Mouse (Mus musculus) left cerebral cortex, adult 6 months (tissue): ENCODE results near the gene Nrtn. TPM values are rescaled to one million over a fixed set of nuclear protein-coding genes. Genes with fewer than 3 reads are reported as not detected.

Source experiments
- long read RNA-seq, 2 experiments: library from polyadenylated mRNA; unstranded; transcript quantifications; one replicate each; pipeline ENCODE4 v2.0.0; 2019 to 2020
- polyA plus RNA-seq: library from polyadenylated mRNA; unstranded; fragments of <200 nt; fragmentation: Nextera tagmentation; gene quantifications from 2 replicates; pipeline ENCODE4 v1.2.3, GENCODE M21; 2021

Gene Nrtn
- polyA plus RNA-seq: 3.3 and 6.1 TPM in 2 replicates
- long read RNA-seq, experiment 1, transcript Nrtn-201 (3 exons, 1,023 nt): major isoform, 5 of 5 reads
- long read RNA-seq, experiment 1, partial matches to known transcripts: 0 of 5 reads
- long read RNA-seq, experiment 1, other reads (novel, unspliced or antisense): 0 of 5 reads
- long read RNA-seq, experiment 2, partial matches to known transcripts: 2 of 6 reads
- long read RNA-seq, experiment 2, other reads (novel, unspliced or antisense): 0 of 6 reads

GRCm38 (mm10) chr17:56757416-56758123, at the start of gene Nrtn:
Gene Nrtn, minus strand, starts transcription at chr17:56757530.

DNA sequence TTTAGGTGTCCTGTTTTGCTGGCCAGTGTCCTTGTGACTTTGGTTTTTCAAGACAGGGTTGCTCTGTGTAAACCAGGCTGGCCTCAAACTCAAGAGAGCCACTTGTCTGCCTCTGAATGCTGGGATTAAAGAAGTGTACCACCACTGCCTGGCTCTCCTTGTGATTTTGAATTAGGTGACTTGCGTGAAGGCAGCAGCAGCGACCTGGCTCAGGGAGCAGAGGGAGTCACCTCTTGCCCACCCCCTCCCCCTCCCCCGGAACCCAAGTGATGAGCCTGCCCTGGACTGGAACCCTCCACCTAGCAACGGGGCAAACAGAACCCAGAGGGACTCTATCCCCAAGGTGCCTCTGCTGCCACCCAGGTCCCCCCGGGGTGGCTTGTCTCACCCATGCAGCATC, 12.6 kb upstream of the Nrtn start, which contains the start of gene Prr22:
Gene Prr22 (plus strand): TSS at position 301 of the 400 bp plus-strand sequence.

DNA sequence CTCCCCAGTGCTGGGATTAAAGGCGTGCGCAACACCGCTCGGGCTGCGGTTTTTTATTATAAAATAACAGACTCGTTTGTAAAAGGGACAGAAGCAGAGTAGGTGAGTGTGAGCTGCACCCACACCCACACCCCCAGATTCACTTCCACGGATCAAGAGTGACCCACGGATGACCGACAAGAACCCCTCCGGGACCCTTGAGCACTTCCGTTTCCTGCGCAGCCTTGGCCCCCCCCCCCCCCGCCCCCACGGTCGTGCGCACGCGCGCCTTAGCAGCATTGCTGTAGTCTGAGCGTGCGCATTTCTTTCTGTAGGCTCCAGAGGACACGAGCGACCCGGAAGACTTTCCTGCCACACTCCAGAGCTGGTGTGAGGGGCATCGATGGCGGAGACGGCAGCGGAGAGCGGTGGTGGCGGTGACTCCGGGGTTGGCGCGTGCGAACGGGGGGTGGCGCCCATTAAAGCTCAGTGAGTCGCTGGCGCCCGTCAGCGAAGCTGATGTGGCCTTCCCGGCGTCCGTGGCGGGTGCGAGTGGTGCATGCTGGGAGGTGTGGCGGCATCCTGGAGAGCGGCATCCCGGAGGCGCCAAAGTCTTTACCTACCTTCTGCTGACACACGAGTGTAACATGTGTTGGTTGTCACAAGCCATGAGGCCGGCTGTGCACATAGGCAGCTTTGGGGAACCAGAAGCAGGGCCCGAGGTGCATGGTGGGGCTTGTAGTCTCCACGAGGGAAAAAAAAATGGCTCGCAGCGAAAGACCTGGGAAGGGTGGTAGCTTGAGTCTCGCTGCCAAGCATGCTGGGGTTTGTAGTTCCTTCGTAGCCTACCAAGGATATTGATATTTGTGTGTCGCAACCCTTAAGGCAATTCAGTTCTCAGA, 7.4 kb upstream of the Nrtn start, which contains the start of gene Dus3l:
Gene Dus3l (plus strand): TSS at position 284 of the 881 bp plus-strand sequence.

GRCm38 (mm10) chr17:56717363-56718058, 39.8 kb downstream of the Nrtn start, which contains the start of the genes Ndufa11 and Vmac:
Gene Ndufa11, plus strand, starts transcription at chr17:56717767.
Gene Vmac, minus strand, starts transcription at chr17:56718022.

Other genes starting within 250 kb of the Nrtn start
- gene Znrf4, start 245.1 kb downstream of the Nrtn start, polyA plus RNA-seq: not detected in 2 replicates
- not detected in 2 replicates for gene Gm20219, start 203.1 kb downstream of the Nrtn start, polyA plus RNA-seq
- 12.8 and 17.3 TPM in 2 replicates for gene Safb2, start 172.9 kb downstream of the Nrtn start, polyA plus RNA-seq
- gene Safb, start 172.7 kb downstream of the Nrtn start, polyA plus RNA-seq: 36.0 and 38.2 TPM in 2 replicates
- gene 2410015M20Rik, start 147.8 kb downstream of the Nrtn start, polyA plus RNA-seq: 448 and 559 TPM in 2 replicates
- 1,951 and 2,168 TPM in 2 replicates for gene Rpl36, start 144.1 kb downstream of the Nrtn start, polyA plus RNA-seq
- 24.7 and 30.3 TPM in 2 replicates for gene Lonp1, start 130.6 kb downstream of the Nrtn start, polyA plus RNA-seq
- gene Catsperd, start 129.4 kb downstream of the Nrtn start, polyA plus RNA-seq: 0.15 and 0.34 TPM in 2 replicates
- gene Ranbp3, start 84.2 kb downstream of the Nrtn start, polyA plus RNA-seq: 43.8 and 58.2 TPM in 2 replicates
- 982 and 1,143 TPM in 2 replicates for gene Ndufa11, start 39.8 kb downstream of the Nrtn start, polyA plus RNA-seq
- gene Vmac, start 39.5 kb downstream of the Nrtn start, polyA plus RNA-seq: 9.5 and 9.6 TPM in 2 replicates
- gene Dus3l, start 7.2 kb upstream of the Nrtn start, polyA plus RNA-seq: 24.7 and 26.8 TPM in 2 replicates
- 0.29 TPM in 1 of 2 replicates, not detected in the other for gene Prr22, start 12.7 kb upstream of the Nrtn start, polyA plus RNA-seq
- gene Rfx2, start 73.5 kb upstream of the Nrtn start, polyA plus RNA-seq: 1.0 and 1.1 TPM in 2 replicates
- not detected in 2 replicates for gene Acsbg2, start 116.9 kb upstream of the Nrtn start, polyA plus RNA-seq
- gene 1700061G19Rik, start 117.9 kb upstream of the Nrtn start, polyA plus RNA-seq: 0.07 and 0.13 TPM in 2 replicates
- gene Mllt1, start 177.9 kb upstream of the Nrtn start, polyA plus RNA-seq: 4.6 and 11.4 TPM in 2 replicates
- not detected in 2 replicates for gene Acer1, start 224.6 kb upstream of the Nrtn start, polyA plus RNA-seq
- 172 and 205 TPM in 2 replicates for gene Clpp, start 232.8 kb upstream of the Nrtn start, polyA plus RNA-seq
- gene Alkbh7, start 239.8 kb upstream of the Nrtn start, polyA plus RNA-seq: 62.5 and 64.6 TPM in 2 replicates
- not detected in 2 replicates for gene Pspn, start 242.5 kb upstream of the Nrtn start, polyA plus RNA-seq